Mouse (Mus musculus) limb, embryonic 10.5 days (tissue): Measurements from ENCODE around the gene Slc17a9. TPM values are rescaled to one million over a fixed set of nuclear protein-coding genes. Genes with fewer than 3 reads are reported as not detected.
A peak's percentile ranks its signal among the peaks of the same experiment; 100 is the strongest.

Source experiments
- DNase-seq: peaks from one replicate; pipeline ENCODE4 v3.0.0-alpha.2; 2017; ENCODE audit warnings: low spot score
- H3K27ac ChIP-seq: fragments of 300-500 bp; sonication (generic); 2 replicates; pipeline ENCODE4 v1.5.1; 2016; ENCODE audit warnings: mild to moderate bottlenecking
- H3K27me3 ChIP-seq: fragments of 300-500 bp; sonication (generic); 2 replicates; pipeline ENCODE4 v1.6.1; 2016; ENCODE audit warnings: low read depth, mild to moderate bottlenecking; ENCODE audit not compliant: poor library complexity, severe bottlenecking
- H3K36me3 ChIP-seq: fragments of 300-500 bp; sonication (generic); 2 replicates; pipeline ENCODE4 v1.6.1; 2016; ENCODE audit warnings: mild to moderate bottlenecking, moderate library complexity
- H3K4me1 ChIP-seq: fragments of 300-500 bp; sonication (generic); 2 replicates; pipeline ENCODE4 v1.6.1; 2016
- H3K4me3 ChIP-seq: fragments of 300-500 bp; sonication (generic); 2 replicates; pipeline ENCODE4 v1.5.1; 2016; ENCODE audit warnings: mild to moderate bottlenecking, moderate library complexity
- H3K9me3 ChIP-seq: fragments of 300-500 bp; sonication (generic); replicated peaks from 2 replicates; pipeline ENCODE4 v1.6.1; 2016; ENCODE audit warnings: mild to moderate bottlenecking
- WGBS: fragments of 180-500 bp; shearing (Covaris S2); methylation state at CpG from one replicate; pipeline ENCODE4 v1.1.7; 2016; 5-methylcytosine and 5-hydroxymethylcytosine counted together
- polyA plus RNA-seq: library from polyadenylated mRNA; unstranded; fragments of >200 nt; fragmentation: Nextera tagmentation; extraction: Ambion mirVana; gene quantifications from 2 replicates; pipeline ENCODE4 v1.2.1, GENCODE M21; 2016

Slc17a9 gene
- polyA plus RNA-seq, result 0.38 and 0.73 TPM in 2 replicates

DNA sequence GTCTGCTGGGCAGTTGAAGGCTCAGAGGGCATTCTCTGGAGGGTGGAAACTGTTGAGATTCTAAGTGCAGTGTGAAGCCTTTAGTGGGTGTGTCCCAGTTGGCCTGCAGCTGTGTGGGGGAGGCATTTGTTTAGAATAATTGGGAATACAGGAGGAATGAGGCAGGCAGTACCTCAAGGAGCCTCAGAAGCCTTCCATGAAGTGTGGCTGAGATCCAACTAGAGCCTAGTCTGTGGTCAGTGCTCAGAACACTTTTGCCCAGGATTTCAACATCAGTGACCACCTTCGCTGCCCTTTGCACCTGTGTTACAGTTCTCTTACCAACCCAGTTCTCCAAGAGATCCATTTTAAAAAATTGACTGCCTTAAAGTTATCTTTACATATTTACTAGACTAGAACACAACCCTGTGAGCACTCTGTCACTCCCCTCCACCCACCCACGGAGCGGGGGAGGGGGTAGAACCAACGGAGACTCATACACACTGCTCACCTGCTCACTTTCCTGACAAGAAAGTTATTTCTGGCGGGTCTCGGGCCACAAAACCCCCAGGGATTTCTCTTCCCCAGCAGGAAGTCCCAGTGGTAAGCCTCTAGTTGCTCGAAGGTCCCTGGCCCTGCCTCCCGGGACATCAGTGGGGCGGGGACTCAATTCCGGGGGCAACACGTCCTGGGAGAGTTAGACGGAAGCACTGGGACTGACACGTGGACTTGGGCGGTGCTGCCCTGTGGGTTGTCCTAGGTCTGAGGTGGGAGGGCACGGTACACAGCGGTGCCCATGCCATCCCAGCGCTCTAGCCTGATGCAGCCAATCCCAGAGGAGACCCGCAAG, at the start of gene Slc17a9:
Gene Slc17a9 (plus strand): TSS at position 679 of the 829 bp plus-strand sequence.
- peak within 1 kb of the TSS; percentile 13; the same call in 1 of the 2 replicates for H3K4me3 ChIP-seq
- DNase-seq, result no peak
- whole genome bisulfite sequencing, result 5% methylated on average over 18 of the region's 18 CpGs

DNA sequence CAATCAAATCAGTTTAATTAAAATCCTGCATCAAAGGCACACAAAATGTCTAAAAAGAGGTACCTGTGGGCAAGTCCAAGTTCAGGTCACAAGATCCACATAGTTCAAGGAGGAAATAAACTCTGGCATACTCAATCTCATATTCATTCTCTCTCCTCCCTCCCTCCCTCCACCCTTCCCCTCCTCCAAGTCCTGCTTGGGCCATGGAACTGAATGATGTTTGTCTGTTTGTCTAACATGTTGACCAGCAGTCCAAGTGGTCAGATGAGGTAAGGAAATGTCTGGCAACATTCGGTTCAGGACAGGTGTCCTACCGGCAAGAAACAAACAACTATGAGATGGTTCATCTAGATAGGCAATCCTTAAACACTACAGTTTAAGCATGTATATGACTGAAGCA, 48.4 kb upstream of the Slc17a9 start:
- H3K36me3 ChIP-seq, result peaks cover 62% of the 10 kb centered on the region

More for the DNA sequence above, at the start of gene Slc17a9:
- no peak within 1 kb of the TSS for H3K27ac ChIP-seq
- H3K36me3 ChIP-seq, result peaks cover 44% of the 10 kb centered on the region
- H3K9me3 ChIP-seq, result no peaks in the 10 kb centered on the region
- no peaks in the 10 kb centered on the region; the same call in 1 of the 2 replicates for H3K27me3 ChIP-seq
- peaks cover 21% of the 10 kb centered on the region for H3K4me1 ChIP-seq

DNA sequence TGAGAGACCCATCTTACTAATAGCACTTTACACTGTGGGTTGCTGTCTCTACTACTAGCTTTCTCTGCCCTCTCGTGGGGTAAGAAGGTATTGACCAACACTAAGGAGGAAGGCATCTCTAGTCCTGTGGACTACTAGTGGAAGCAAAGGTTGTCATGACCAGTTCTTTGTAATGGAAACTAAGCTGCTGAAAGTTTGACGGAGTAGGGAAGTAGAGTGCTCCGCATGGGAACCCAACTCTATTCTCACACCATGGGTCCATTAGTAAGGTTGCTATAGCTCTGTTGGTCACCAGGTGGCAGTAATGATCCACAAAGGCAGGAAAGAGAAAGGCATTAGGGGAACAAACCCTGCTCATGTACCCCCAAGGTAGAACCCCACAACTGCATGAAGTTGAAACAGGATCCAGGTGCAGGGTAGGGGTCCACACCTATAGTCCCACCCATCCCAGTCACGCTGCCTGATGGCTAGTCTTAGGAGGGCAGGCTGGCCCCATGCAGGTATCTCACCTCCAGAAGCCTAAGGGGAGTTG, 46.4 kb upstream of the Slc17a9 start:
- DNase-seq, result peak; percentile 53
- Histone ChIP-seq H3K36me3 (peaks cover 62% of the 10 kb centered on the region), H3K27ac (no peak overlapping the region), H3K9me3 (no peaks in the 10 kb centered on the region), H3K4me1 (no peaks in the 10 kb centered on the region), H3K4me3 (no peak overlapping the region), H3K27me3 (no peaks in the 10 kb centered on the region)
- 27% methylated on average over 4 of the region's 4 CpGs for WGBS

More for the DNA sequence above, 48.4 kb upstream of the Slc17a9 start:
- Histone ChIP-seq H3K4me3 (no peak overlapping the region), H3K27me3 (no peaks in the 10 kb centered on the region), H3K4me1 (no peaks in the 10 kb centered on the region), H3K27ac (no peak overlapping the region), H3K9me3 (no peaks in the 10 kb centered on the region)
- WGBS, result 86% methylated on average over 2 of the region's 2 CpGs
- DNase-seq, result no peak

DNA sequence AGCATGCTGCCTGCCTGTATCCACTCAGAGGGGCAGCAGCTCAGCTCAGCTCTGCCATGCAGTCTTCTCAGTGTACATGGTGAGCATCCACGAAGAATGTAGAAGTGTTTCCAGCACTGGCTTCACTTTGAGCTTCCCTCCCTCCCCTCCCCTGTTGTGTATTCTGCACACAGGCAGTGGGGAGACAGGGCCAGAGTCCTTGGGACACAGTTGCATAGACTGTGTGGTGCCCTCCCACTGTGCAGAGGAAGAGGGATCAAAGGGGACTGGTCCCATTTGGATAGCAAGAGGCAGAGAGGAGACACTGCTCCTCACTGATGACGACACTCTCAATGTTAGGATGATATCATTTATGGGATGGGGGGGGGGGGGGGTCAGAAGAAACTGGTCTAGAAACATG, 43.8 kb upstream of the Slc17a9 start:
- peaks cover 71% of the 10 kb centered on the region for H3K36me3 ChIP-seq
- H3K4me1 ChIP-seq, result no peaks in the 10 kb centered on the region
- H3K27ac ChIP-seq, result no peak overlapping the region
- WGBS, result 75% methylated on average over 2 of the region's 2 CpGs
- no peak for DNase-seq
- no peaks in the 10 kb centered on the region for H3K27me3 ChIP-seq
- no peak overlapping the region for H3K4me3 ChIP-seq
- no peaks in the 10 kb centered on the region for H3K9me3 ChIP-seq

DNA sequence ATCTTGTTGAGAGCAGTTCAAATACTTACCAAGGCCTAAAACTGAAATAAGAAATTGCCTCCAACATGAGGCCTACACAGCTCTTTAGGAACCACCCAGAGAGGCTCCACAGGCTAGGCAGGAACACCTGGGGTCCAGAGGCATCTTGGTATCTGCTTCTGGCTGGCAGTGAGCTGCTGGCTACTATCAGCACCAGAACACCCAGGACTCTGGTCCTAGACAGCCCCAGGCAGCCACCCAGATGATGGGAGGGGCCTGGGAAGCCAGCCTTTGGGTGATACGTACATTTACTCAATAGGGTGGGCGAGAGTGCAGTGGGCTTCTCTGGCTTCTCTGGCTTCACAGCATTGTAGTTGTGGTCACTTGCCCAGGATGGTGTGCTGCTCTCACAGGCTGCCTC, 41.5 kb upstream of the Slc17a9 start:
- WGBS, result 95% methylated on average over 2 of the region's 2 CpGs
- no peak for DNase-seq
- H3K27me3 ChIP-seq, result no peaks in the 10 kb centered on the region

DNA sequence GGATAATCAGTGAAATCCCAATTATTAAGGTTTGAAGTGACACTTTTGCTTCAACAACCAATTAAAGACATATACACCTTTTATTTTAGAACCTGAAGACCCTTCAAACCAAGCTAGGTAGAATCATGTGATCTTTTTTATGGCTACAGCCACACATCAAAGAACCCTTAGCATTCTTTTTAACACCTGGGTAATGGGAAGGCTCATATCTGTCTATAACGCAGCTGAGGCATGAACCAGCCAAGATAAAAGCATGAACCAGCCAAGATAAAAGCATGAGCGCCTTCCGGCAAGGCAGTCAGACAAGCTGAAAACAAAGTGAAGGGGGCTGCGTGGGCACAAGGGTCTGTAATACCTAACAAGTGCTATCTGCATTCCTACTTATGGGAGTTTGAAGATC, 41.0 kb upstream of the Slc17a9 start:
- H3K27me3 ChIP-seq, result no peaks in the 10 kb centered on the region
- H3K9me3 ChIP-seq, result no peaks in the 10 kb centered on the region
- H3K27ac ChIP-seq, result no peak overlapping the region
- H3K36me3 ChIP-seq, result peaks cover 97% of the 10 kb centered on the region
- WGBS, result 96% methylated on average over 4 of the region's 4 CpGs
- no peaks in the 10 kb centered on the region for H3K4me1 ChIP-seq
- no peak overlapping the region for H3K4me3 ChIP-seq
- no peak for DNase-seq

More for the DNA sequence above, 41.5 kb upstream of the Slc17a9 start:
- no peaks in the 10 kb centered on the region for H3K4me1 ChIP-seq
- H3K9me3 ChIP-seq, result no peaks in the 10 kb centered on the region
- peaks cover 94% of the 10 kb centered on the region for H3K36me3 ChIP-seq
- no peak overlapping the region for H3K27ac ChIP-seq
- H3K4me3 ChIP-seq, result no peak overlapping the region

DNA sequence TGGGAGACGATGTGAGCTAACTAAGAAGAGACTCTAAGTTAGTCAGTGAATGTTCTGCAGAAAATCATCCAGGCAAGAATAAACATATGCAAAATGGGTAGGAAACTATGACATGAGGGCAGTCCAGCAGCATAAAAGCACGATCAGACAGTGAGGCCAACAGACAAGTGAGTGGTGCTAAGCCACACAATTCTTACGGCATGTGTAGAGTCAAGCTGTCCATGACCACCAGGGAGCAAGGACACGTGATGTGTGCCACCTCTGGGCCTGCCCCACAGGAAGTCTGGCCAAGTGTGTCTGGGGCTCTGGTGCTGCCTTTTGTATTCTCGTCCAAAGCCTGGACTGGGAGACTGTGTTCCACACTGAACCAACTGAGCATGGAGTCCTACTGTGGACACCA, 35.2 kb upstream of the Slc17a9 start:
- DNase-seq, result no peak
- H3K4me3 ChIP-seq, result no peak overlapping the region
- no peaks in the 10 kb centered on the region for H3K27me3 ChIP-seq
- no peaks in the 10 kb centered on the region for H3K4me1 ChIP-seq
- H3K9me3 ChIP-seq, result no peaks in the 10 kb centered on the region
- H3K27ac ChIP-seq, result no peak overlapping the region
- 92% methylated on average over 5 of the region's 5 CpGs for whole genome bisulfite sequencing
- peaks cover 70% of the 10 kb centered on the region for H3K36me3 ChIP-seq

DNA sequence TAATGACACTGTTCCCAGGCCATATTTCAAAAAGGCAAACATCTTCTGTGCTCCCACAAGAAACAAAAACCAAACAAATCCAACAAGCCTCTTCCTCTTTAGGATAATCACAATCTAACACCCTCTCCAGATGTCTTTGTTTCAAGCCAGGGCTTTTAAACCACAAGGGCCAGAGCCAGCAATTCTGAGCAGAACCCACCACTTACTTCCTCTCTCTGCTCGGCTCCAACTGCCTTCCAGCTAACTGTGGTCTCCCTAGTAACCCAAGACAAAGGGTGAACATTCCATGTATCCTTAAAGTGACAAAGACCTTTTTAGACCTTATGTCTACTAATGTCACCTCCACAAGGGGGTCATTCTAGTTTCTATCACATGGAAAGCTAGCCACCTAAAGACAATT, 32.4 kb upstream of the Slc17a9 start:
- Histone ChIP-seq H3K4me1 (no peaks in the 10 kb centered on the region), H3K4me3 (no peak overlapping the region), H3K9me3 (no peaks in the 10 kb centered on the region), H3K36me3 (peaks cover 42% of the 10 kb centered on the region), H3K27ac (no peak overlapping the region), H3K27me3 (no peaks in the 10 kb centered on the region)
- DNase-seq, result no peak
- WGBS, result 5% methylated on average over 1 of the region's 1 CpGs

DNA sequence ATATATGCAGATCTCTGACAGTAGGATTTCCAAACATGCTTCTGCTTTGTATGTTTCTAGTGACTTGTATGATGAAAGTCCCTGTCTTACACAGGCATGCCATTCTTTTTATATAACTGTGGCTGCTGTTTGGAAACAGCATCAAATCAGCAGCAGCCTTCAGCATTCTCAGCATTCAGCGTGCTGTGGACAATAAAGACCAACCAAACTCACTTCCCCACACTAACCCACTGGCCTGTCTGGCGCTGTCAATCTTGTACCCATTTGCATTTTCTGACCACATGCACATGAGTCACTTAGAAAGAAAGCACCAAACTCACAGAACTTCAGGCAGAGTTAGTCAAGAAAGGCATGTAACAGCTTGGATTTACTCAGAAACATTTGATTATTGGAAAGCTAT, 29.9 kb upstream of the Slc17a9 start:
- H3K9me3 ChIP-seq, result no peaks in the 10 kb centered on the region
- H3K36me3 ChIP-seq, result peaks cover 16% of the 10 kb centered on the region
- no peak overlapping the region for H3K4me3 ChIP-seq
- DNase-seq, result no peak
- peaks cover 8% of the 10 kb centered on the region for H3K4me1 ChIP-seq
- no peak overlapping the region for H3K27ac ChIP-seq
- H3K27me3 ChIP-seq, result no peaks in the 10 kb centered on the region
- WGBS, result 92% methylated on average over 2 of the region's 2 CpGs

DNA sequence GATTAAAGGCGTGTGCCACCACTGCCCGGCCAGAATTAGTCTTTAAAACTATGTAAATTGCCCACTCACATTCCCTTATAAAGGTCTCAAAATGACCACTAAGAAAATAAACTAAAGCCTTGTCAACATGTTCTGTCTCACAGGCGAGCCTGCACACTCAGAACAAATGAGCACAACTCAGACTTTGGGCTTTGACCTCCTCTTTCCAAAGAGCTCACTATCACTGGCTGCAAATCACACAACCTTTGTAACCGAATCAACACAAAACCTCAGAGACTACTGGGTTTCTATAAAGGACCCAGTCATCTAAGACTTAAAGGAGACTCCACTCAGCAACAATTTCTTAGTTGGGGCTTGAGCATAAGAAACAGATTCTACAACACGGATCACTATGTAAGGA, 24.6 kb upstream of the Slc17a9 start:
- peaks cover 30% of the 10 kb centered on the region for H3K4me1 ChIP-seq
- peaks cover 7% of the 10 kb centered on the region for H3K36me3 ChIP-seq
- H3K9me3 ChIP-seq, result no peaks in the 10 kb centered on the region
- H3K4me3 ChIP-seq, result peak overlapping the region; percentile 77
- DNase-seq, result no peak
- 85% methylated on average over 5 of the region's 5 CpGs for WGBS
- H3K27ac ChIP-seq, result no peak overlapping the region
- H3K27me3 ChIP-seq, result no peaks in the 10 kb centered on the region

DNA sequence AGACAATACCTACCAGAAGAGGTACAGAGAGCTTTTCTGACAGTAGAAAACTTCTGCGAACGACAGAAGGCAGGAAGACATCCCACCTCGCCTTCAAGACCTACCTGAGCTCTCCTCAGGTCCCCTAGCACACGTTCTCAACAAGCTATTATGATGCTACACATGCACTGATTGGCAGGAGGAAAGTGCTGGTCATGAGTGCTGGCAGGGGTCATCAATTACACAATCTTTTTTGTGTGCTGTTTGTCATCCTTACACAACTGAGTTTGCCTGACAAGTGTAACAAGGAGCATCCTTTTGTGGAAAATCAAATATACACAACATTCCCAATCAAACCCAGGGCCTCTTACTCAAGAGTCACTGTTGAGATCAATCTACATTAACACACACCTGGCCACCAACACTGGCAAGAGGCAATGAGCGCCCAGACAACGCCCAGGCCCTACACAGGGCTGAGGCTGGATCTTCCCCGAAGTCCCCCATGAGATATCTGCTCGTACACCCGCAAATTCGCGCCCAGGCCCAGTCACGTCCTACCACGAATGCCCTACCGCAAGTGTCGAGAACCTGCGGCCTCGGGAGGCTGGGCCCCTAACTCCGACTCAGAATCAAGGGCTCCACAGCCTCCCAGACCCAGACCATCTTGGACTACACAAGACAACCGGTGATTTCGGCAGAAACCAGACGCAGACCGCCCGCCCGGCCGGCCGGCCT, 23.9 kb upstream of the Slc17a9 start:
- WGBS, result 6% methylated on average over 26 of the region's 26 CpGs
- Histone ChIP-seq H3K27me3 (no peaks in the 10 kb centered on the region), H3K4me1 (peaks cover 30% of the 10 kb centered on the region), H3K4me3 (peak overlapping the region; percentile 77), H3K36me3 (peaks cover 14% of the 10 kb centered on the region), H3K9me3 (no peaks in the 10 kb centered on the region), H3K27ac (peak overlapping the region; percentile 98)
- peak; percentile 40 for DNase-seq

DNA sequence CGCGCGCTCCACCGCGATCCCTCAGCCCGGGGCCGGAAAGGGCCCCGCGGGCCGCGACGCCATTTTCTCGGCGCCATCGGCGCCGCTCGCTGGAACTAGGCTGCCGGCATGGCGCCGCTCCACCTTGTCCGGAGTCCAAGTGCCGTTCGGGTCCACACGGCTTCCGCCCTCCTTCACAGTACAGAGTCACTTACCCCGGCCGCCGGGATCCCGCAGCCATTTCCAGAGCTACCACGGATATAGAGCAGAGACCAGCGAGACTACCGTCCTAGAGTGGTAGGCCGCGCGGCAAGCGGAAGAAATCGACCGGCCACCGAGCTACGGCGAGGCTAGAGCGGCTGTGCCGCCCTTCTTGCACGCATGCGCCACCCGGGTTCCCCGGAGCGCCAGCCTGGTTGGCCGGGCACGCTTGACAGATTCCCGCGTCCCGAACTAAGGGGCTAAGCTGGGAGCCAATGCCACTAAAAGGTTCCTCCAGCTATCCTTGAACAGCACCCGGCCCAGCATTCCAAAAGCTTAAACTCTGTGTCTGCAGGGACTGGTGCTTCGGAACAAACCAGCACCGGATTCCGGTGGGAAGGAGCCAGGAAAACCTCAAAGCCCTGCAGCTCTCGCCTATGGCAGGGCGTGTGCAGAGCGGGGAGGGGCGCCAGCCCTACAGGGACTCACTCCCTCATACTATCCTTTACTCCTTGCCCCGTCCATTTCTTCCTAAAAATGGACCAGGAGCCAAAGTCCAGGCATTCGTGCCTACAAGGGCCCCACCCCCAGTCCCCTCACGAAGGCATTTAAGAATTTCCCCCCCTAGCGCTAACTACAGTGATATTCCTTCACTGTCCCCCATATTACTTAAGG, 23.1 kb upstream of the Slc17a9 start:
- H3K4me3 ChIP-seq, result peak overlapping the region; percentile 77
- H3K27ac ChIP-seq, result peak overlapping the region; percentile 98
- H3K36me3 ChIP-seq, result peaks cover 22% of the 10 kb centered on the region
- no peaks in the 10 kb centered on the region for H3K9me3 ChIP-seq
- peak; percentile 94 for DNase-seq
- under 1% methylated on average over 66 of the region's 66 CpGs for WGBS
- no peaks in the 10 kb centered on the region for H3K27me3 ChIP-seq
- peaks cover 30% of the 10 kb centered on the region for H3K4me1 ChIP-seq
